Mouse (Mus musculus) heart, embryonic 12.5 days (tissue): ENCODE data around the gene Pck1. TPM values are rescaled to one million over a fixed set of nuclear protein-coding genes. Genes with fewer than 3 reads are reported as not detected.

Experiments
- ATAC-seq: fragments of 200-750 bp; cut with Nextera tagmentation; 2 replicates; pipeline ENCODE4 v1.8.0; 2017; ENCODE audit warnings: moderate TSS enrichment, moderate library complexity; ENCODE audit not compliant: insufficient number of reproducible peaks, low FRiP score
- H3K27ac ChIP-seq: fragments of 300-500 bp; sonication (generic); 2 replicates; pipeline ENCODE4 v1.5.1; 2016; ENCODE audit warnings: mild to moderate bottlenecking, moderate library complexity; ENCODE audit not compliant: poor library complexity, severe bottlenecking
- H3K27me3 ChIP-seq: fragments of 300-500 bp; sonication (generic); replicated peaks from 2 replicates; pipeline ENCODE4 v1.6.1; 2016; ENCODE audit warnings: mild to moderate bottlenecking, moderate library complexity
- H3K36me3 ChIP-seq: fragments of 300-500 bp; sonication (generic); 2 replicates; pipeline ENCODE4 v1.6.1; 2016; ENCODE audit warnings: mild to moderate bottlenecking, moderate library complexity
- H3K4me1 ChIP-seq: fragments of 300-500 bp; sonication (generic); replicated peaks from 2 replicates; pipeline ENCODE4 v1.6.1; 2016; ENCODE audit warnings: mild to moderate bottlenecking
- H3K4me2 ChIP-seq: fragments of 300-500 bp; sonication (generic); 2 replicates; pipeline ENCODE4 v1.6.1; 2016; ENCODE audit warnings: mild to moderate bottlenecking, moderate library complexity
- H3K4me3 ChIP-seq: fragments of 300-500 bp; sonication (generic); 2 replicates; pipeline ENCODE4 v1.5.1; 2016; ENCODE audit warnings: mild to moderate bottlenecking
- H3K9ac ChIP-seq: fragments of 300-500 bp; sonication (generic); 2 replicates; pipeline ENCODE4 v1.6.1; 2016; ENCODE audit warnings: mild to moderate bottlenecking, moderate library complexity
- H3K9me3 ChIP-seq: fragments of 300-500 bp; sonication (generic); replicated peaks from 2 replicates; pipeline ENCODE4 v1.6.1; 2016; ENCODE audit warnings: mild to moderate bottlenecking, moderate library complexity
- WGBS: fragments of 180-500 bp; shearing (Covaris S2); methylation state at CpG from one replicate; pipeline ENCODE4 v1.1.7; 2016; 5-methylcytosine and 5-hydroxymethylcytosine counted together
- polyA plus RNA-seq: library from polyadenylated mRNA; unstranded; fragments of >200 nt; fragmentation: Nextera tagmentation; extraction: Ambion mirVana; gene quantifications from 2 replicates; pipeline ENCODE4 v1.2.1, GENCODE M21; 2016

Gene Pck1
- polyA plus RNA-seq, 1 experiment from 2014 or later = 0.19 TPM

DNA sequence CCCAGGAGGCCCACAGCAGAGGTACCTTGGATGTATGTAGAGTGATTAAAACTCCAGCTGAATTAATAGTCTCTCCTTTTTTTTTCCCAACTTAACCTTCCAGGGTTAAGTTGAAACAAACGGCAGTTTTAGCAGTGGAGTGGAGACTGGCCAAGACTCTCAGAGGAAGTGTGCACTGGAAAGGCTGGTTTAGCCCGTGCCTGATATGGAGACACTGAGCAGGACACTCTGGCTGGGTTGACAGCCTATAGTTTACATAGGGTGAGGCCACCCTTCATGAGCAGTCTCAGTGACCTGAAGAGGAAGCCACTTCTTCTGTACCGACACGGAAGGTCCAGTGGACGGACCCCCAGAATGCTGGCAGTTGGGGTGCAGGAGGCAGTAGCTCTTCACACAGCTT, 1.5 kb upstream of the Pck1 start:
- no peaks in the 10 kb centered on the region for H3K36me3 ChIP-seq
- ATAC-seq = peak; percentile 74
- H3K4me3 ChIP-seq = no peak overlapping the region
- WGBS = 44% methylated on average over 5 of the region's 5 CpGs
- no peak overlapping the region for H3K4me2 ChIP-seq
- H3K27ac ChIP-seq = no peak overlapping the region
- no peaks in the 10 kb centered on the region for H3K9me3 ChIP-seq
- H3K4me1 ChIP-seq = peaks cover 24% of the 10 kb centered on the region
- no peak overlapping the region for H3K9ac ChIP-seq
- H3K27me3 ChIP-seq = no peaks in the 10 kb centered on the region; the same call in 1 of the 2 replicates

DNA sequence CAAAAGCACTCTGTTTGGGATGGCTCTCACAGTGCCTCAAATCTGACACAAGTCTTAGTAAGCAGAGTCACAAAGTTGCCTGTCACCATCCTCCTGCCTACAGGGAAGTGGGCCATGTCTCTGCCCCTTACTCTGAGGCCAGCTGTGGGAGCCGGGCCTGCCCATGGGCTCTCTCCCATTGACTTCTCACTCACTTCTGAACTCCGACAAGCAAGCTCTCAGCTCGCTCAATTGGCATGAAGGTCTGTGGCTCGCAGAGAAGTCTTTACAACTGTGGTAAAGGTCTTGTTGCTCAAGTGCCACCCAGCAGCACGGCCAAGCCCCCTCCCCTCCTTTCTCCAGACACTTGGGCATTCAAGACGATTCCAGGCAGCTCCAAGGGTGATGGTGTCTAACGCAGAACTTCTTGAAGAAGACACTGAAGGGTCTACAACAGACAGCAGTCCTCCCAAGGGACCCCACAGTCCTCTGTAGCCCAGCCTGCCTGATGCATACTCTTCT, 1.0 kb upstream of the Pck1 start:
- H3K4me2 ChIP-seq = no peak overlapping the region
- no peak overlapping the region for H3K4me3 ChIP-seq
- H3K4me1 ChIP-seq = peaks cover 24% of the 10 kb centered on the region
- 0 out of 2 replicates have a peak, but pooled peaks have one; percentile 11 for ATAC-seq
- H3K27me3 ChIP-seq = no peaks in the 10 kb centered on the region; the same call in 1 of the 2 replicates
- no peaks in the 10 kb centered on the region for H3K9me3 ChIP-seq
- H3K9ac ChIP-seq = no peak overlapping the region
- no peaks in the 10 kb centered on the region for H3K36me3 ChIP-seq
- WGBS = 73% methylated on average over 7 of the region's 7 CpGs
- H3K27ac ChIP-seq = no peak overlapping the region

DNA sequence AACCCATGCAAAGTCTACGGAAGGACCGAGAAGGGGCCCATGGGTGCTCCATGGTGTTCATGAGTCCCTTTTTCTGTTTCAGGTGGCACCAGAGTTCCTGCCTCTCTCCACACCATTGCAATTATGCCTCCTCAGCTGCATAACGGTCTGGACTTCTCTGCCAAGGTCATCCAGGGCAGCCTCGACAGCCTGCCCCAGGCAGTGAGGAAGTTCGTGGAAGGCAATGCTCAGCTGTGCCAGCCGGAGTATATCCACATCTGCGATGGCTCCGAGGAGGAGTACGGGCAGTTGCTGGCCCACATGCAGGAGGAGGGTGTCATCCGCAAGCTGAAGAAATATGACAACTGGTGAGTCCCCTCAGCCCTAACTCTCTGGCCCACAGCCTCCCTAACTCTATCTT, 418 bp downstream of the Pck1 start:
- peaks cover 24% of the 10 kb centered on the region for H3K4me1 ChIP-seq
- H3K4me3 ChIP-seq = no peak overlapping the region
- no peaks in the 10 kb centered on the region for H3K9me3 ChIP-seq
- ATAC-seq = no peak
- no peak overlapping the region for H3K4me2 ChIP-seq
- no peak overlapping the region for H3K9ac ChIP-seq
- no peaks in the 10 kb centered on the region for H3K27me3 ChIP-seq
- WGBS = 78% methylated on average over 10 of the region's 10 CpGs
- no peak overlapping the region for H3K27ac ChIP-seq
- no peaks in the 10 kb centered on the region for H3K36me3 ChIP-seq

DNA sequence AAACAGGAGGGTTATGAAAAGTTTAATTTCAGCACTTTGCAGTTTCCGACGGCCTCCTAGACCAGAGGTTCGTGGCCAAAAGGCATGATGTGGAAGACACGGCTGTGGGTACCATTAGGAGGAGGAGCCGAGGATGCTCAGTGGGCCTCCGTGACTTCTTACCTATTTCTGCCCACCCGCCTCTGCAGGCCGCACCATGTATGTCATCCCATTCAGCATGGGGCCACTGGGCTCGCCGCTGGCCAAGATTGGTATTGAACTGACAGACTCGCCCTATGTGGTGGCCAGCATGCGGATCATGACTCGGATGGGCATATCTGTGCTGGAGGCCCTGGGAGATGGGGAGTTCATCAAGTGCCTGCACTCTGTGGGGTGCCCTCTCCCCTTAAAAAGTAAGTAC, 1.7 kb downstream of the Pck1 start:
- Histone ChIP-seq H3K4me1 (peaks cover 24% of the 10 kb centered on the region), H3K36me3 (no peaks in the 10 kb centered on the region), H3K9ac (no peak overlapping the region), H3K4me2 (no peak overlapping the region), H3K4me3 (no peak overlapping the region), H3K27ac (no peak overlapping the region), H3K27me3 (no peaks in the 10 kb centered on the region), H3K9me3 (no peaks in the 10 kb centered on the region)
- WGBS = 90% methylated on average over 13 of the region's 13 CpGs
- no peak for ATAC-seq

DNA sequence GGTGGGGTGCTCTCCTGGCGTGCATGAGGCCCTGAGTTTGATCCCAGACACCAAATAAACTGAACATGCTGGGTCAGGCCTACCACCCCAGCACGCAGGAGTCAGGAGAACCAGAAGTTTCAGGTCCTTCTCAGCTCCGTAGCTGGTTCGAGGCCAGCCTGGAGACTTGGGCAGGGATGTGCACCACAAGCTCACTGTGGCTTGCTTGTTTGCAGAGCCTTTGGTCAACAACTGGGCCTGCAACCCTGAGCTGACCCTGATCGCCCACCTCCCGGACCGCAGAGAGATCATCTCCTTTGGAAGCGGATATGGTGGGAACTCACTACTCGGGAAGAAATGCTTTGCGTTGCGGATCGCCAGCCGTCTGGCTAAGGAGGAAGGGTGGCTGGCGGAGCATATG, 2.1 kb downstream of the Pck1 start:
- 91% methylated on average over 14 of the region's 14 CpGs for WGBS
- Histone ChIP-seq H3K27ac (no peak overlapping the region), H3K4me1 (peaks cover 24% of the 10 kb centered on the region), H3K4me2 (no peak overlapping the region), H3K9me3 (no peaks in the 10 kb centered on the region), H3K4me3 (no peak overlapping the region), H3K27me3 (no peaks in the 10 kb centered on the region), H3K36me3 (no peaks in the 10 kb centered on the region), H3K9ac (no peak overlapping the region)
- ATAC-seq = no peak

DNA sequence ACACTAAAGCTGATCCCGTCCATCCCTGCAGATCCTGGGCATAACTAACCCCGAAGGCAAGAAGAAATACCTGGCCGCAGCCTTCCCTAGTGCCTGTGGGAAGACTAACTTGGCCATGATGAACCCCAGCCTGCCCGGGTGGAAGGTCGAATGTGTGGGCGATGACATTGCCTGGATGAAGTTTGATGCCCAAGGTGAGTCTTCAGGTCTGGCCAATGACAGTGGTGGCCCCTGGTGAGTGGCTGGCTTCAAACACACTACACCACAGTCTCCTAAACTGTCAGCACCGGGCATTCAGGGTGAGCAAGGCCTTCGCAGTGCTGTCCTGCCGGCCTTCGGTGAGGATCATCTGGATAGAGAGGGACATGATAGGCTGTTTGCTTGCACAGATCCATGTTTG, 3.1 kb downstream of the Pck1 start:
- Histone ChIP-seq H3K36me3 (no peaks in the 10 kb centered on the region), H3K4me3 (no peak overlapping the region), H3K27me3 (no peaks in the 10 kb centered on the region), H3K4me1 (peaks cover 21% of the 10 kb centered on the region), H3K9ac (no peak overlapping the region), H3K4me2 (no peak overlapping the region), H3K9me3 (no peaks in the 10 kb centered on the region), H3K27ac (no peak overlapping the region)
- 87% methylated on average over 10 of the region's 10 CpGs for WGBS
- ATAC-seq = no peak

DNA sequence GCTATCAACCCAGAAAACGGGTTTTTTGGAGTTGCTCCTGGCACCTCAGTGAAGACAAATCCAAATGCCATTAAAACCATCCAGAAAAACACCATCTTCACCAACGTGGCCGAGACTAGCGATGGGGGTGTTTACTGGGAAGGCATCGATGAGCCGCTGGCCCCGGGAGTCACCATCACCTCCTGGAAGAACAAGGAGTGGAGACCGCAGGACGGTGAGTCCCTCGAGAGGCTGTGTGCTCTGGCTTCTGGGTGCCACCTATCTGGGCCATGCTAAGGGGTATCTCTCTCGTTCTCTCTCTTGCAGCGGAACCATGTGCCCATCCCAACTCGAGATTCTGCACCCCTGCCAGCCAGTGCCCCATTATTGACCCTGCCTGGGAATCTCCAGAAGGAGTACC, 4.1 kb downstream of the Pck1 start:
- 79% methylated on average over 13 of the region's 13 CpGs for WGBS
- no peak for ATAC-seq

DNA sequence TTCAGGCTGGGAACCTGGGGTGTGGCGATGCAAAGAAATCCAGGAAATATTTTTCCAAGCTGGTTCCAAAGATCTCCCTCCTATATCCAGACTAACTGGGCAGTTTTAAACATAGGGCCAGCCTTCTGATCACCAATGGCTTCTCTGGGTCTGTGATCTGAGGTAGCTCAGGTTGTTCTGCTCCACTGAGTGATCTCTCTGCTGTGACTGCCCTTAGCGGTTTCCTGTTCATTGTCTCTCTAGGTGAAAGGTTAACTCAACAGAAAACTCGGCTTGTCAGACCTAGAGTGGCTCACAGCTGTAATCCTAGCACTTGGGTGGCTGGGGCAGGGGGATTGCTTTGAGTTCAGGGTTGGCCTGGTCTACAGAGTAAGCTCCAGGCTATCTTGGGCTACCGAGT, 4.5 kb downstream of the Pck1 start:
- Histone ChIP-seq H3K27me3 (no peaks in the 10 kb centered on the region; the same call in 1 of the 2 replicates), H3K4me2 (no peak overlapping the region), H3K9me3 (no peaks in the 10 kb centered on the region), H3K4me1 (peaks cover 8% of the 10 kb centered on the region; the same call in 1 of the 2 replicates), H3K9ac (no peak overlapping the region), H3K36me3 (no peaks in the 10 kb centered on the region), H3K27ac (no peak overlapping the region), H3K4me3 (no peak overlapping the region)
- ATAC-seq = no peak
- WGBS = 58% methylated on average over 4 of the region's 4 CpGs

More for the DNA sequence above, 4.1 kb downstream of the Pck1 start:
- no peaks in the 10 kb centered on the region for H3K9me3 ChIP-seq
- H3K27me3 ChIP-seq = no peaks in the 10 kb centered on the region
- H3K36me3 ChIP-seq = no peaks in the 10 kb centered on the region
- no peak overlapping the region for H3K4me3 ChIP-seq
- H3K4me1 ChIP-seq = peaks cover 12% of the 10 kb centered on the region; the same call in 1 of the 2 replicates
- no peak overlapping the region for H3K27ac ChIP-seq
- no peak overlapping the region for H3K4me2 ChIP-seq
- H3K9ac ChIP-seq = no peak overlapping the region

DNA sequence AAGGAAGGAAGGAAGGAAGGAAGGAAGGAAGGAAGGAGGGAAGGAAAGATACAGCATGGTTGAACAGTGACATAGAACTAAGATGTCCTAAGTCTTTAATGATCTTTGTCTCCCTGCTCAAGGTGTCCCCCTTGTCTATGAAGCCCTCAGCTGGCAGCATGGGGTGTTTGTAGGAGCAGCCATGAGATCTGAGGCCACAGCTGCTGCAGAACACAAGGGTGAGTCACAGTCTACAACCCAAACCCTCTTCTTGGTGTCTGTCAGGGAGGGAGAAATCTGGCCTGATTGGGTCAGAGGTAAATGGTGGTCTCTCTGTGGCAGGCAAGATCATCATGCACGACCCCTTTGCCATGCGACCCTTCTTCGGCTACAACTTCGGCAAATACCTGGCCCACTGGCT, 5.0 kb downstream of the Pck1 start:
- WGBS = 89% methylated on average over 4 of the region's 4 CpGs
- Histone ChIP-seq H3K4me3 (no peak overlapping the region), H3K9ac (no peak overlapping the region), H3K36me3 (no peaks in the 10 kb centered on the region), H3K4me2 (no peak overlapping the region), H3K4me1 (peaks cover 5% of the 10 kb centered on the region; the same call in 1 of the 2 replicates), H3K27me3 (no peaks in the 10 kb centered on the region; the same call in 1 of the 2 replicates), H3K9me3 (no peaks in the 10 kb centered on the region), H3K27ac (no peak overlapping the region)
- no peak for ATAC-seq

DNA sequence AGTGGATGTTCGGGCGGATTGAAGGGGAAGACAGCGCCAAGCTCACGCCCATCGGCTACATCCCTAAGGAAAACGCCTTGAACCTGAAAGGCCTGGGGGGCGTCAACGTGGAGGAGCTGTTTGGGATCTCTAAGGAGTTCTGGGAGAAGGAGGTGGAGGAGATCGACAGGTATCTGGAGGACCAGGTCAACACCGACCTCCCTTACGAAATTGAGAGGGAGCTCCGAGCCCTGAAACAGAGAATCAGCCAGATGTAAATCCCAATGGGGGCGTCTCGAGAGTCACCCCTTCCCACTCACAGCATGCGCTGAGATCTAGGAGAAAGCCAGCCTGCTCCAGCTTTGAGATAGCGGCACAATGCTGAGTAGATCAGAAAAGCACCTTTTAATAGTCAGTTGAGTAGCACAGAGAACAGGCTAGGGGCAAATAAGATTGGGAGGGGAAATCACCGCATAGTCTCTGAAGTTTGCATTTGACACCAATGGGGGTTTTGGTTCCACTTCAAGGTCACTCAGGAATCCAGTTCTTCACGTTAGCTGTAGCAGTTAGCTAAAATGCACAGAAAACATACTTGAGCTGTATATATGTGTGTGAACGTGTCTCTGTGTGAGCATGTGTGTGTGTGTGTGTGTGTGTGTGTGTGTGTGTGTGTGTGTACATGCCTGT, 5.7 kb downstream of the Pck1 start:
- Histone ChIP-seq H3K4me2 (no peak overlapping the region), H3K9me3 (no peaks in the 10 kb centered on the region), H3K27me3 (no peaks in the 10 kb centered on the region; the same call in 1 of the 2 replicates), H3K4me1 (no peaks in the 10 kb centered on the region), H3K9ac (no peak overlapping the region), H3K27ac (no peak overlapping the region), H3K4me3 (no peak overlapping the region), H3K36me3 (no peaks in the 10 kb centered on the region)
- 87% methylated on average over 19 of the region's 19 CpGs for WGBS
- no peak for ATAC-seq

DNA sequence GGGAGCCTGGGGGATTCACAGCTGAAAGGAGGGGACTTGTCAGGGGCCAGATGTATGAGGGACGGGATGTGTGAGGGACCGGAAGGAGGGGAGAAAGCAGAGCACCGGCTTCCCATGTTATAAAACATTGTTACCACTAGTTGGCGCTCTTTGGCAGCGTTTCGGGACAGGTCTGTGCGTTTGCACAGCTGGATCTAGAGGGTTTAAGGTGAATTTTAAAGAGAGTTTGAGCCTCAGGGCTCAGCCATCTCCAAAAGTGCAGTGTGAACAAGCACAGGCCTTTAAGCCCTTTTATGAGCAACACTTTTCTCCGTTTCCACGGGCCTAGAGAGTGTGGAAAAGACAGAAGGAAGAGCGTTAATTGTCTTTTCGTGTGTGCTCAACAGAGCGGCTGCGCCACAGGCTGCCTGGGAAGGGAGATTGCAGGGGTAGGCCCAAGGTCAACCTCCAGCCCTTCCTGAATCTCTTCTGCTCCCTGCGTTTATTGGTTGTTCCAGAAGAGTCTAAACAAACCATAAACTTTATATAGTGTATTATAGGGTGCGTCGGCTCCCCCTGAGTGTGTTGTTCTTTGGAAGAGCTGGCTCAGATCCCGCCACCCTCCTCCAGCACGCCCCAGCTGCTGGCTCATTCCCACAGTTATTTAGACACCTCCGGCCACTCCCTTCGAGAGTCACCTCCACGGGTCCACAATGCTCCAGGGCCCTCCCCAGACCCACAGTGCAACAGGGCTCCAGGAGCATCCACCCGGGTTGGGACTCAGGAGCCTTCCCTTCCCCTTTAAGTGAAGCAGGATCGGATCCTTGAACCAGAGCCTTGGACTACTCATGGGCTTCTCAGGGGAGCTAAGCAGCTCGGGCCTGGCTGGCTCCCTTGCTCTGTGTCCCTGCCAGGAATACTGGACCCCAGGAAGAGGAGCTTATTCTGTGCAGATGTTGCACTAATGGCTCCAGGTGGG, 6.8 kb downstream of the Pck1 start:
- Histone ChIP-seq H3K27ac (no peak overlapping the region), H3K4me2 (no peak overlapping the region), H3K27me3 (peaks cover 2% of the 10 kb centered on the region; the same call in 1 of the 2 replicates), H3K9me3 (no peaks in the 10 kb centered on the region), H3K9ac (no peak overlapping the region), H3K4me1 (no peaks in the 10 kb centered on the region), H3K4me3 (no peak overlapping the region), H3K36me3 (no peaks in the 10 kb centered on the region)
- WGBS = 54% methylated on average over 24 of the region's 24 CpGs
- ATAC-seq = no peak; the same call in 1 of the 2 replicates
